Mouse (Mus musculus) G1E (cell line): ENCODE measurements at regions not wholly inside any gene's neighbourhood (a gene's known extent, or its start where the extent isn't known, plus 50 kb on each side); places are given as distances from the start of the nearest gene placed in this dataset.

ENCODE experiments used
- CTCF ChIP-seq: IDR thresholded peaks from 2 replicates; pipeline ENCODE4 v1.5.1; 2012; ENCODE audit warnings: low read depth, low read length, inconsistent platforms, mixed read lengths
- GATA1 ChIP-seq: IDR thresholded peaks from 2 replicates; pipeline ENCODE4 v1.6.1; 2012; ENCODE audit warnings: borderline replicate concordance, low read length, inconsistent platforms, mixed read lengths
- GATA2 ChIP-seq: IDR thresholded peaks from 2 replicates; pipeline ENCODE4 v1.6.1; 2012; ENCODE audit warnings: low read depth, low read length, inconsistent platforms, borderline replicate concordance
- TAL1 ChIP-seq: conservative IDR thresholded peaks from 2 replicates; pipeline ENCODE4 v1.6.1; 2012; ENCODE audit warnings: low read depth, low read length, inconsistent platforms, mixed read lengths

DNA sequence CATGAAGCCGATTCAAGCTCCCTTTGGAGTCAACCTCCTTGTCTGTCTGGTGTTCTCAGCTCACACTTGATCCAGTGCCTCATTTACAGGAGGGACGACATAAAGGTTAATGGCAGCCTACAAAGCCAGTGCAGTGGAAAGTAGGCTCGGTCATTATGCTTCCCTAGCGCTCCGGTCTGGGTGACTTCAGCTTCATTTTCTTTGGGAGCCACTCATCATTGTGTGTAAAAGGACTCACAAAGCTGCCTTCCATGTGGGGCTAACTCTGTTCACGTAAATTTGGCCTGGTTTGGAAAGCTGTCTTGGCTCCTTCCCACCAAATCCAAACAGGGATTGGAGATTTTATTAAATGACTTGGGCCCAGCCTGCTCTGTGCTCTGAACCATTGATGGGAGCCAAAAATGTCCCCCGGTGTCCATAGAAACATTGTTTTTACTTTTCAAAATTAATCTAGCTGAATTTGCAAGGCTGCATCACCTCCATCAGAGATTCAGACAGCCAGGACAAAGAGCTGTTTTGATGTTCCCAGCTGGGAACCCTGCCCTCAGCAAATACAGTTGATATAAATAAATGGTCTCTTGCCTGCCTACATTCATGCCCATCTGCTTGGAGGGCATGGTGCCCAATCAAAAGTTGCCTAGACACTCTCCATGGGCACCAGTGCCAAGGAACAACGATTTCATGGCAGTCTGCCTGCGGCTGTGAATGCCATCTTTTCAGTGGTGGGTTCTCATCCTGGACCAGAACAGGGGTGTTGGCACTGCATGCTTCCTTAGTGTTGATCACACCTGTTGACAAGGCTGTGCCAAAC, 538.7 kb upstream of the Tmpo start:
- no peak for TF ChIP-seq CTCF
- no peak for TF ChIP-seq TAL1
- no peak for TF ChIP-seq GATA2
- no peak for TF ChIP-seq GATA1
